Mouse (Mus musculus) kidney, postnatal 0 days (tissue): ENCODE measurements around the gene Cadps2. TPM values are rescaled to one million over a fixed set of nuclear protein-coding genes. Genes with fewer than 3 reads are reported as not detected.

Experiments used
- ATAC-seq: fragments of 200-750 bp; cut with Nextera tagmentation; replicated peaks from 2 replicates; pipeline ENCODE4 v1.8.0; 2017; ENCODE audit warnings: low read depth, moderate number of reproducible peaks, moderate TSS enrichment, moderate library complexity; ENCODE audit not compliant: low FRiP score
- DNase-seq: peaks from one replicate; pipeline ENCODE4 v3.0.0-alpha.2; 2016; ENCODE audit warnings: low spot score
- H3K27ac ChIP-seq: fragments of 300-500 bp; sonication (generic); 2 replicates; pipeline ENCODE4 v1.5.1; 2014; ENCODE audit warnings: mild to moderate bottlenecking
- H3K27me3 ChIP-seq: fragments of 300-500 bp; sonication (generic); 2 replicates; pipeline ENCODE4 v1.6.1; 2014; ENCODE audit warnings: low read length, mixed read lengths; ENCODE audit not compliant: insufficient read depth
- H3K36me3 ChIP-seq: fragments of 300-500 bp; sonication (generic); 2 replicates; pipeline ENCODE4 v1.6.1; 2014; ENCODE audit warnings: low read length, mixed read lengths; ENCODE audit not compliant: insufficient read depth
- H3K4me1 ChIP-seq: fragments of 300-500 bp; sonication (generic); replicated peaks from 2 replicates; pipeline ENCODE4 v1.6.1; 2014; ENCODE audit warnings: antibody characterized with exemption, low read length, mixed read lengths; ENCODE audit not compliant: insufficient read depth
- H3K4me2 ChIP-seq: fragments of 300-500 bp; sonication (generic); 2 replicates; pipeline ENCODE4 v1.6.1; 2014; ENCODE audit warnings: mild to moderate bottlenecking, low read length, moderate library complexity, mixed read lengths
- H3K4me3 ChIP-seq: fragments of 300-500 bp; sonication (generic); replicated peaks from 2 replicates; pipeline ENCODE4 v1.5.1; 2014; ENCODE audit warnings: low read depth, low read length
- H3K9ac ChIP-seq: fragments of 300-500 bp; sonication (generic); 2 replicates; pipeline ENCODE4 v1.6.1; 2014; ENCODE audit warnings: low read depth, low read length
- H3K9me3 ChIP-seq: fragments of 300-500 bp; sonication (generic); replicated peaks from 2 replicates; pipeline ENCODE4 v1.6.1; 2016; ENCODE audit warnings: low read length, inconsistent platforms, mixed read lengths
- CTCF ChIP-seq: IDR thresholded peaks from 2 replicates; pipeline ENCODE4 v1.5.1; 2016; ENCODE audit warnings: antibody characterized with exemption, low read depth, mild to moderate bottlenecking, moderate library complexity
- WGBS: fragments of 180-500 bp; shearing (Covaris S2); extraction: QIAGEN DNeasy Blood & Tissue Kit; methylation state at CpG from one replicate; pipeline ENCODE4 v1.1.7; 2014; 5-methylcytosine and 5-hydroxymethylcytosine counted together
- polyA plus RNA-seq: library from polyadenylated mRNA; unstranded; fragments of >200 nt; fragmentation: Nextera tagmentation; extraction: Ambion mirVana; gene quantifications from 2 replicates; pipeline ENCODE4 v1.2.1, GENCODE M21; 2015

The Cadps2 gene
- polyA plus RNA-seq, 1 experiment from 2014 or later = 10.1 TPM

DNA sequence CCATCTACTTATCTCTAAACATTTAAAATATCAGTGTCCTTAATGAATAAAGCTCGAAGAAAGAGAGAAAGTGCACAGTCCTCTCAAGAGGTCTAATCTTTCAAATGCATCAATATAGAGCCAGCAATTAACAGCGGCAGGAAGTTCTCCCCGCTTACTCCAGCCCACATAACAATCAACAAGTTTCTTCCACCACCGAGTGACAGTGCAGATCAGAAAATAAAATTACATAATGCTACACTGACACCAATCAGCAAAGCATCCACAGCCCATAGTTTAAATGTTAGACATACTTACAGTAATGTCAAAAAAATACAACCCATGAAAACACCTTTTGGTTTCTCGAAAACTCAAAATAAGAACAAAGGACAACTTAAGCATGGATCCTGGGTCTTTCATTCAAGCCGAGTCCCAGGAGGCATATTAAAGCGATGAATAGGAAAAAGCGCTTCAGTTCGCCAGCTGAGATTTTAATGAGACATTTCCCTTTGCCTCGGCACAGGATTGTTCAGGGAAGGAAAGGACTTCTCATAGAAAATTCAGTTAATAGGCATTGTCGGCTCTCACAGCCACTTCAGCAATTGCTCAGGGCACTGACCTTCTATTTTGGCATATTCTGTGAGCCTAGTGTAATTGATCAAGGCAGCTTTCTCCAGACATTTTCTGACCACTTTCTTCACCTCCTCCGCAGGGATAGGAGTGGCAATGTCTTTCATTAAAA is 456.8 kb downstream of the Cadps2 start:
- no peak for DNase-seq
- Histone ChIP-seq H3K4me3 (no peak overlapping the region), H3K4me2 (no peak overlapping the region), H3K27ac (no peak overlapping the region), H3K27me3 (no peaks in the 10 kb centered on the region), H3K9ac (no peak overlapping the region), H3K4me1 (no peaks in the 10 kb centered on the region), H3K9me3 (no peaks in the 10 kb centered on the region), H3K36me3 (no peaks in the 10 kb centered on the region)
- no peak for ATAC-seq
- WGBS = 29% methylated on average over 12 of the region's 12 CpGs
- no peak for TF ChIP-seq CTCF

GRCm38 (mm10) chr6:23376327-23376726 is 462.9 kb downstream of the Cadps2 start:
- no peak for DNase-seq
- no peak overlapping the region for H3K4me2 ChIP-seq
- ATAC-seq = no peak
- no peak overlapping the region for H3K4me3 ChIP-seq
- H3K27me3 ChIP-seq = no peaks in the 10 kb centered on the region
- H3K4me1 ChIP-seq = no peaks in the 10 kb centered on the region
- H3K36me3 ChIP-seq = no peaks in the 10 kb centered on the region
- H3K27ac ChIP-seq = no peak overlapping the region
- no peaks in the 10 kb centered on the region for H3K9me3 ChIP-seq
- TF ChIP-seq CTCF = no peak
- no peak overlapping the region for H3K9ac ChIP-seq
- WGBS = 91% methylated on average over 7 of the region's 7 CpGs

- Histone ChIP-seq H3K27ac (no peak overlapping the region), H3K9ac (no peak overlapping the region), H3K4me3 (no peak overlapping the region), H3K4me2 (no peak overlapping the region), H3K27me3 (no peaks in the 10 kb centered on the region), H3K36me3 (no peaks in the 10 kb centered on the region), H3K4me1 (no peaks in the 10 kb centered on the region), H3K9me3 (no peaks in the 10 kb centered on the region)
- no peak for TF ChIP-seq CTCF
- ATAC-seq (no peak), DNase-seq (no peak)
- 58% methylated on average over 8 of the region's 8 CpGs for WGBS
These were observed 477.3 kb downstream of the Cadps2 start for GRCm38 (mm10) chr6:23361842-23362451.

GRCm38 (mm10) chr6:23360596-23360995 is 478.6 kb downstream of the Cadps2 start:
- TF ChIP-seq CTCF = no peak
- Histone ChIP-seq H3K4me1 (no peaks in the 10 kb centered on the region), H3K9me3 (no peaks in the 10 kb centered on the region), H3K36me3 (no peaks in the 10 kb centered on the region), H3K4me2 (no peak overlapping the region), H3K4me3 (no peak overlapping the region), H3K27me3 (no peaks in the 10 kb centered on the region), H3K9ac (no peak overlapping the region), H3K27ac (no peak overlapping the region)
- 32% methylated on average over 2 of the region's 2 CpGs for WGBS
- no peak for ATAC-seq
- DNase-seq = no peak

DNA sequence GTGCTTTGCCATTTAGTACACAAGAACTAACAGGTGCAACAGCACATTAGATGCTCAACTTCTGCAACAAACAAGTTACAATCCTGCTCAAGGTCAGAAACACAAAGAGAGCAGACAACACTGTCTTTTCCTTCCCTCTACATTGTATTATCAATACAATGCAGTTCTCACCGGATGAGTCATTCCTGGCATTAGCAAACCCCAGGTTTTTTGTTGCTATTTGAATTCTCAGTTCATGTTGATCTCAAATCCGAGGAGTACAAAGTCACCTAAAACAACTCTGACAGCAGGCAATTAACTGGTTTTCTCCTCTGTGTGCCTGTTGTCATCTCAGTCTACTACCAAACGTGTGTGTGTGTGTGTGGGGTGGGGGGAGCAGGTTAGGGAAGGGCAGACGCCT is 483.1 kb downstream of the Cadps2 start:
- no peak for DNase-seq
- no peak overlapping the region for H3K9ac ChIP-seq
- no peak overlapping the region for H3K27ac ChIP-seq
- H3K27me3 ChIP-seq = no peaks in the 10 kb centered on the region
- no peak overlapping the region for H3K4me2 ChIP-seq
- H3K9me3 ChIP-seq = no peaks in the 10 kb centered on the region
- ATAC-seq = no peak
- H3K36me3 ChIP-seq = no peaks in the 10 kb centered on the region
- no peaks in the 10 kb centered on the region for H3K4me1 ChIP-seq
- TF ChIP-seq CTCF = no peak
- H3K4me3 ChIP-seq = no peak overlapping the region
- 51% methylated on average over 4 of the region's 4 CpGs for WGBS

- TF ChIP-seq CTCF = no peak
- Histone ChIP-seq H3K9me3 (no peaks in the 10 kb centered on the region), H3K4me1 (no peaks in the 10 kb centered on the region), H3K27me3 (no peaks in the 10 kb centered on the region), H3K36me3 (no peaks in the 10 kb centered on the region), H3K4me2 (no peak overlapping the region), H3K4me3 (no peak overlapping the region), H3K27ac (no peak overlapping the region), H3K9ac (no peak overlapping the region)
- WGBS = 5% methylated on average over 7 of the region's 7 CpGs
- ATAC-seq = no peak
- peak; percentile 3 for DNase-seq
These were observed 485.7 kb downstream of the Cadps2 start for GRCm38 (mm10) chr6:23353480-23353879.
